Mouse (Mus musculus) liver, adult 2 months (tissue): ENCODE data around the gene Pip4k2a.

Experiments used
- CTCF ChIP-seq: fragments of 200-500 bp; IDR thresholded peaks from 2 replicates; pipeline ENCODE4 v1.5.1; 2011; ENCODE audit warnings: low read depth, low read length, control low read depth
- POLR2A ChIP-seq: fragments of 200-500 bp; IDR thresholded peaks from 2 replicates; pipeline ENCODE4 v1.6.1; 2011; ENCODE audit warnings: low read length, control low read depth; ENCODE audit not compliant: insufficient read depth; ENCODE audit errors: extremely low read depth

GRCm38 (mm10) chr2:18965950-18966349, 32.0 kb downstream of the Pip4k2a start:
- no peak for TF ChIP-seq CTCF
- no peak for TF ChIP-seq POLR2A
